Mouse (Mus musculus): ENCODE measurements around the gene Zfp90.
"Not testable (repeated sequence)": the region's sequence is repeated elsewhere in the genome, so short reads cannot be mapped to it uniquely, and the experiment has no call there.

Gene Zfp90

DNA sequence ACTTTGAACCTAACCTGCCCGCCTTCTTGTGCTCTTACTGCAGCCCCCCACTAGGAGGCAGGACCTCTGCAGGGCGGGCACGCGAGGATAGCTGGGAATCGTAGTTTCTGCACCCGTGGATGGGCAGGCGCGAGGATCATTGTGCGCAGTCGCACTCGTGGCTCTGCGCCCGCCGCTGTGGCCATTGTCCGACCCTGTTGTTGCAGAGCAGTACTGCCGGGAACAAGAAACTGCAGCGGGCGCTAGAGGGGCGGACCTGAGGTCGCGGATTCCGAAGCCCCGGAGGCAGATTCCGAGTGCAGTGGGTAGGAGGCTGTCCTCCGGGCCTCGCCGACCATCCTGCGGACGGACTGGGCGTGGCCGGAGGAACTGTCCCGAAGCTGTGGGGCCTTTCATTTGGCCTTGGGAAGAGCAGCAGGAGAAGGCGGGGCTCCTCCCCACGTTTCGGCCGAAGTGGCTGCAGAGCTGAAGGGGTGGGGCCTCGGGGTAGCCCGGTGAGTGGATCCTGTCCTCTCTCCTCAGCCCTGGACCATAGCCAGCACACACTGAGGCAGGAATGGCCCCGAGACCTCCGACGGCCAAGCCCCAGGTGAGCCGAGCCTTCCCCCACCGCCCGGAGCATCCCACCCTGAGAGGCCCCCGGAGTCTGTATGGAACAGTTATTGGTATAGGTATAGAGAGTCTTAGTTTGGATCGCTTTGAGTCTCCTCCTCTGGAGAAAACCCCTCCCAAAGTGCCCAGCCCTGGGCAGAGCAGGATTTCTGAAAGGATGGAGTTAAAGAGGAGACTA lies at the start of gene Zfp90:
TSS of gene Zfp90 (plus strand) at position 146 of the 790 bp plus-strand sequence.
- DNase-seq: peak; percentile 94

DNA sequence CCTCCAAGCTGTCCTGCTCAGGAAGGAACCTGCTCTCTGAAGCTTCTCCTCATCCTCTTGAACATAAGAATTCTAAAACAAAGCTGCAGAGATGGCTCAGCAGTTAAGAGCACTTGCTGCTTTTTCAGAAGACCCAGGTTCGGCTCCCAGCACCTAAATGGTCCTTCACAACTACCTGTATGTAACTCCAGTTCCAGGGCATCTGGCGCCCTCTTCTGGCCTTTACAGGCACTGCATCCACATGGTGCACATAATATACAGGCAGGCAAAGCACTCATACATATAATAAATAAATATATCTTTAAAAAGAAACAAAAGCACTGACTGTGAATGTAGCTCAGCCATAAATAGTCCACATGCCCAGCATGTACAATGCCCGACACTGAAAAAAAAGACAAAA lies 46.6 kb upstream of the Zfp90 start:
- no peak for DNase-seq

DNA sequence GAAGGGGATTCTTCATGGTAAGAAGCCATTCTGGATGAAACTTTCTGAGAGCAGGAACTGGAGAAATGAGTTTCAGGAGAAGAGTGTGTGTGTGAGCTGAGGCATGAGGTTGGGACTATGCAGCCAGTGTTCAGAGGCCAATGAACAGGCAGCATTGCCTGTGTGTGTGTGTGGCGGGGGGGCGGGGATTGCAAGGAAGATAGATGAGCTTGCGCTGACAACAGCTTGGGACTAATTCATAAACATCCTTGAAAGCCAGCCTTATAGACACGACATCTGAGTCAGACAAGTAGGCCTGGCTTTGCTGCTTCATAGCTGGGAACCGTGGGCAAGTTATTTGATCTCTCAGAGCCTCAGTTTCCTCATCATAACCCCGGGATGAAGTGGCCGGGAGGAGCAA lies 46.1 kb upstream of the Zfp90 start:
- no peak for DNase-seq

DNA sequence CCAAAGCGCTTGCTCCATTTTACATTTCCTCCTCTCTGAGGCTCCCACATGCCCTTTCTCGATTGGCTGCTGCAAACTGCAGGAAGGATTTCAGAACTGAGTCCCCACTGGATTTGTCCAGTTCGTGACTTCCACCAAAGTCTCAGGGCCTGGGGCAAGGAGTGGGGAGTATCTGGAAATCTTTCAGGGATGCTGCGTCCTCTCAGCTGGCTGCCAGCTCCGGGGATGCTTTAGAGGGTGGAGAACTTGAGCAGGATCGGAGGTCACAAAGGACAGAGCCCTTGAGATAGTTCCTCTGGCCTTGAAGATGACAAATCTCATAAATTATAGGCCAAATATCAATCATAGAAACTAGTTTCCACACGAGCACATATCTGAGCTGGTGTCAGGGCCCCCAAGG lies 39.2 kb upstream of the Zfp90 start:
- DNase-seq: no peak

DNA sequence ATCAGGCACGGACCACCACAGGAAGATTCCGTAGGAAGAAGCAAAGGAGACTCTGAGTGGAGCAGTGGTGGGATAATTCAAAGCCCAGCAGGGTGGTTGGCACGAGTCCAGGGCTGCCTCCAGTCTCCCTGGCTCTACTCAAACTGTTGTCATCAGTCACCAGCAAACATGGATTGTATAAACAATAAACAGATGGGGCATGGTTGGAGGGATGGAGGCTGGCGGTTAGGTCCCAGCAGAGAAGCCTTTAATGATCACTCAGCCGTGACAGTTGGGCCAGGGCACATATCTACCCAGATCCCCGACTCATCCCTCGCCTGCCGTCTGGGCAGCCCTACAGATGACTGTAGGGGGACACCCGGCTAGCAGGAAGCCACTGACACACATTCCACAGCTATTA lies 38.3 kb upstream of the Zfp90 start:
- DNase-seq: no peak

DNA sequence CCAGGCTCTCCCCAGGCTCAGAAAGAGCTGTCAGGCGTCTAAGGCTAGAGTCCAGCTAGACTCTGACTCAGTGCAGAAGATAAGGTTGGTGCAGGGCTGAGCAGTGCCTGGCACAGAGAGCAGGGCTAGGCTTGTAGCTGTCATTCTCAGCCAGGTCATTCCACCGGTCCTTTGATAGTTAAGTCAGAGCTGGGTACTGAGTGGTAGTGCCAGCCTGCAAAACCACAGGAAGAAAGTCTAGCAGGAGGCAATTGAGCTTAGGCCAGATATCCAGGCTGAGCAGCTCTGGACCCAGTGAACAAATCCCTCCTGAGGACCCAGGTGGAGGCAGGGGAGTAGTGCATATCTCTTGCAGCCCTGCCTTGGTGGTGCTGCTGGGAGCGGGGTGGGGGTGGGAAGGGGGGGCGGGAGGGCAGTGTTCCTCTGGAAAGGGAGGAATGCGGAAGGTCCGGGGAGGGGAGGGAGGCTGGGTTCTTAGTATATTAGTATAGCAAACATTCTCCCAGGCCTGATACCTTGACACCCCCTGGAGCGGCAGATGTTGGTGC lies 36.6 kb upstream of the Zfp90 start:
- DNase-seq: no peak

DNA sequence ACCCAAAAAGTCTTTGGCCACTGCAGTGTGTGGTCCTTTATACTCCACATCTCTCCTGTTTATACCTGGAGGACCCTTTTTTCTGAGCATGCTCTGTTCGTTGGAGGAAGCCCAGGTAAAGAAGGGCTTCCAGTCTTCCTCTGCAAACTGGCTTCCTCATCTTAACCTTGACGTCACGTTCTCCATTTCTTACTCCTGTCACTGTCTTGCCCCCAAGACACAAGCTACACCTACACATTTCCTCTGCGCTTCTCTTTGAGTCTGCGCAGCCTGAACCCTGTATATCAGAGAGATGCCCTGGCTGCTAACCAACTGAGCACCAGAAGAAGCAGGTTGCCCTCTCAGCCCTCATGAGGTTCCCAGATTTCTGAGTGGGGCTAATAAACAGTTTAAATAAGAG lies 35.8 kb upstream of the Zfp90 start:
- DNase-seq: no peak

DNA sequence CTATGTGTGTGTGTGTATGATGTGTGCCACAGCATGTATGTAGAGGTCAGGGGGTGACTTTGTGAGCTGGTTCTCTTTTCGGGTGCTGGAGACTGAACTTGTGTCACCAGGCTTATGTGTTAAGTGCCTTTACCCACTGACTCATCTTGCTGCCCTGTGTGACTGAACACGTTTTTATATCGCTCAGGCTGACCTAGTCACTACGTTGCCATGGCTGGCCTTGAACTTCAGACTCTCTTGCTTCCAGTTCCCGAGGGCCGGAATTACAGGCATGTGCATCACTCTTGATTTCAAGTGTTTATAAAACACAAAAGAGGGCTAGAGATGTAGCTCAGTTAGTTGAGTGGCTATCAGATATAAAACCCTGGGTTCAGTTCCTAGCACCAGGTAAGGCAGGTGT lies 34.1 kb upstream of the Zfp90 start:
- DNase-seq: no peak

DNA sequence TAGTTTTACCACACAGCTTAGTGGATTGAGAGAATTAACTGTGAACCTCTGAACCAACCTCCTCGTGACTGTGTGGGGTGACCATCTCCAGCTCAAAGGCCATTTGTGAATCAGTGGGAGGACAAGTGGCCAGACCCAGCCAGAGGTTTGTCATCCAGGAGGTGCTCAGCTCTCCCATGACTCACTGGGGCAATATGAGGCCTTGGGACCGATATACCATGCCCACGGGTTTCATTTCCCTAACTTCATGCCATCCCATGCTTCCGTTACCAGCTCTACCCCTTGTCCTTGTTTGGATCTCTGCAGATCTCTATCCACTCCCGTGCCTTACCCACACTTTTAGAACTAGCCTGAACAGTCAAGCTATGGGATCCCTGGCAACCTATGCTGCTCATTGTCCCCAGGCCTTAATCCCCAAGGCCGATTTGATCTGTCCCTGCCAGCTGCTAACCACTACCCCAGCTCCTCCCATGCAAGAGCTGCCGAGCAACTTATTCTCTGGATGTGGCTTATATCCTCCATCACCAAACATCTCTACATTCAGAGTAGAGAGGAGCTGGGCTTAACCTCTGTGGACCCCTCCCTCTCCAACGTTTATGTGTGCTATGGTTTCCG lies 27.2 kb upstream of the Zfp90 start:
- no peak for DNase-seq

DNA sequence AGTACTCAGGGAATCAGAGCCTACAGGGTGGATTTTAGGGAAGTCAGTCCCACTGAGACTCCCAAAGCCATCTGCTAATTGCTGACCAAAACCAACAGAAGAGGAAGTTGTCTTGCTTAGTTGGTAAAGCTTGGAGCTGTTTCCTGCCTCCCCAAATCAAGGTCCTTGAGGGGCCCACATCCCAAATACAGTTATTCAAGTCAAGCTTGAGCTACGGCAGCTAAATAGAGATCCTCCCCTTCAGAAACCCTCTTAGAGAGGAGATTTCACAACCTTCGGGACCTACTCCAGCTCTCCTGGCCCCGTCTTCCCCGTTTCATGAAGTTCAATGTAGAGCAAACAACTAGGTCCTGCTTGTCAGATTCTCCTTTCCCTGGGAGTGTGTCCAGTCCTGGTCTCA lies 20.6 kb upstream of the Zfp90 start:
- DNase-seq: no peak

DNA sequence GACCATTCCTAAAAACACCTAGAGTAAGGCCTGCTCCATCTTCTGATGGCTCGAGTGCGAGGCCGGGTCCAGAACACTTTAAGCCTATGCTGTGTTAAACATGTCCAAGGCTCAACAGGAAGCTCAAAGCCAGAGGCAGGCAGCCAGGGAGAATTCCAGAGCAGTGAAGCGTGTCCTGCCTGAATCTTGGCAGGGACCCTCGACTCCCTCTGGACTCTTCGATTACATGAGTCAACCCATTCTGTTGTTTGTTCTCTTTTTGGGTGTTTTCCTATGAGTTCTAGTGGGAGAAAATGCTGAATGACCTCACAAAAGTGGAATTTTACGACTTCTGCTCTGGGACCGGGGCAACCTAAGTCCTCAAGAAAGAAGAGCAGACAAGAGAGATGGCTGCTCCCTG lies 15.4 kb upstream of the Zfp90 start:
- peak; percentile 85 for DNase-seq

DNA sequence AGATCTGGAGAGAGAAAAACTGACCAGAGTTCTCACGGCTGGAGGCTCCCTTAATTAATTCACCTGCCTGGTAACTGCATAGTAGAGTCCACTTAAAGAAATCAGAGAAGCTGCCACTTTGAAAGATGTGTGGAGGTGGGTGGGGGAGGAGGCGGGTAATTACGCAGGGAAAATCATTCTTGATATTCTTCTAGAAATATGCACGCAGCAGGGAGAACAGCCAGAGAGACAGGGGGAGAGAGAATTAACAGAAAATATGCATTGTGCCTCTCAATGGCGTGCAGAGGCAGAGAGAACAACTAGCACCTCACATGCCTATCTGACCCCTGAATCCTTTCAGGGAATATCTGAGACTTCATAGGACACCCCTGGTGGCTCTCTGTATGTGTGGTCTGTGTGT lies 14.9 kb upstream of the Zfp90 start:
- no peak for DNase-seq

DNA sequence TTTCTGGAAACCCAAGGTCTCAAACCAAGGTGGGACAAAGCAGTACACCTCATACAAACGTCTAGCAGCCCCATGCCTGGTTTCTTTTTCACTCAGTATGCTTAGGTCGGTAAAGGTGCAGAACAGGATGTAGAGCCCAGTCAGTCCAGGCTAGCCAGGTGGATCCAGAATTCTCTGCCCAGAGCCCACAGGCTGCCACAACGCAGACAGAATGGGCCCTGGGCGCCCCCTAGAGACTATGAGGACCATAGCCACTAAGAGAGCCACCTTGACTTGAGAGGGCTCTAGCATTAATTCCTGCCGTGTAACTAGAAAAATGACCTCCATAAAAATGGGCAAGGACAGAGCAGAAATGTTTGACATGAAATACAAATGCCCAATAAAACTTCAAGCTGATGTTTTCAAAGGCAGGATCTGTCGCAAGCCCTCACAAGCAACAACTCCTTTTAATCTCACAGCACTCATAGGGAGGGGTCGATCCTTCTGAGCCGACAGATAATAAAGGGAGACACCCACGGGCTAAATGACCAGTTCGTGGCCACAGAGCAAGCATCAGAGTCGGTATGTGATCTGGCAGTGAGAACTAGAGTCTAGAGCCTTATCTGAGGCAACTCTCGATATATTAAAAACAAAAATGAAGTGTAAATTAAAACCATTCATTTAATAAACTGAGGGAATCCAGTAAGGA lies 11.7 kb upstream of the Zfp90 start:
- peak; percentile 70 for DNase-seq

DNA sequence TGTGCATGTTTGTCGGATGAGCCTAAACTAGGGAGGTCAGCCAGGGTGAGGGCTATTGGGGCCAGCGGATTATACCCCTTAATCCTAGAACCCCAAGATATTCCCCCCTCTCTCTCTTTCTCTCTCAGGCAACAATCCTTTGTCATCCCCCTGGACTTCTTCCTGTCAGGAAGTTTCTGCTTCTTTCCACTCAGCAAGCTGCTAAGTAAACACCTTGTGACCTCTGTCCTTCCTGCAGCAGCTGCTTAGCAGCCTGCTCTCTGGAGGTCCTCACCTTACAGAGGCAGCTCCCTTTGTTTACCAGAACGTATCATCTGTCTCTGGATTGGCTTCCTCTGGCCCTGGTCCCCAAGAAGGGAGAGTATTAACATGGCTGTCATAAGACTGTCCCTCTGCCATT lies 10.3 kb upstream of the Zfp90 start:
- DNase-seq: no peak

DNA sequence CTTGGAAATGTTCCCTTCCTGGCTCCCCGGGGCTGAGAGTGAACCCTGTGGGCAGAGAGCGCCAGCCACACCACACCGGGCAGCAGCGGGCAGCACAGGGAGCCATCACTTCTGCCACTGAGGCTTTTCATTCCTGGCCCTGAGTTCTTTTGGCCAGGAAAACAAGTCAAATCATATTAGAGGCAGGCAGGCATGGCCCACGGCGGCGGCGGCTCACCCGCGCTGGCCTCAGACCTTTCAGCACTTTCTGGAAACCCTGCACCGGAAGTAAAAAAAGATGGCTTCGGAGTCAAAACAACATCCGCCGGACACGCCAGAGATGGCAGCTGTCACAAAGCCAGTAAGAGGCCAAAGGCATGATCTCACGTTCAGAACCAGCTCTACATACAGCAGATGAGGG lies 9.3 kb upstream of the Zfp90 start:
- peak; percentile 39 for DNase-seq

DNA sequence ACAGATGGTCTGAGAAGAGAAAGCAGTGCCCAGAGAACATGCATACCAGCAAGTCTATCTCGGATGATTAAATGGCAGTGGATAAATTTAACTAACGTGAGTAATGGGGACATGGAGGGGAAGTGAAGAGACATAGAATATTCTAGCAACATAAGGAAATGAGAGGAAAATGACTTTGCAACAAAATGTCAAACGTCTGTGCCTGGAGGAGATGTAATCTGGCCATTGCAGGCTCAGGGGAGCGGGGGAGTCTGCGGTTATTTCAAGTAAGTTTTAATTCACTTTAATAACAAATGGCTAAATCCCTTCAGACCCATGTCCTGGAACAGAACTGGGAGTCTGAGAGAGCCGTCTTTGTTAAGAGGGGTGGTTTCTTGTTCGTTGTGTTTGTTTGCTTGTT lies 5.1 kb upstream of the Zfp90 start:
- DNase-seq: no peak

DNA sequence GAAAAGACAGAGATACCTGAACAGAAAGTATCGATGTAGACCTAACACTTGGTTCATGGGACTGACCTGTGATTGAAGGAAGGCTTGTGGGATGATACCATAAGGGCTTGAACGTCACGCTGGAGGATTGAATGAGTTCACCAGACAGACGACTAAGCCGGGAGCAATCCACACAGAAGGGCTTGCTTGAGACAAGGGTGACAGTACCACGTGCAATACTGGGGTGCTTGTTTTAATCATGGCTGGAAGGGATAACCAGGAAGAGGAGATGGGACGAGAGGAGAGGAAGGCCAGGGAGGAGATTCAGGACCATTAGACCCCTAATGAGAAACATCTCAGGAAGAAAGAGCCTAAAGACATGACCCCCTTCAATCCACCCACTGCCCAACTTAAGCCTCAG lies 4.6 kb upstream of the Zfp90 start:
- no peak for DNase-seq

DNA sequence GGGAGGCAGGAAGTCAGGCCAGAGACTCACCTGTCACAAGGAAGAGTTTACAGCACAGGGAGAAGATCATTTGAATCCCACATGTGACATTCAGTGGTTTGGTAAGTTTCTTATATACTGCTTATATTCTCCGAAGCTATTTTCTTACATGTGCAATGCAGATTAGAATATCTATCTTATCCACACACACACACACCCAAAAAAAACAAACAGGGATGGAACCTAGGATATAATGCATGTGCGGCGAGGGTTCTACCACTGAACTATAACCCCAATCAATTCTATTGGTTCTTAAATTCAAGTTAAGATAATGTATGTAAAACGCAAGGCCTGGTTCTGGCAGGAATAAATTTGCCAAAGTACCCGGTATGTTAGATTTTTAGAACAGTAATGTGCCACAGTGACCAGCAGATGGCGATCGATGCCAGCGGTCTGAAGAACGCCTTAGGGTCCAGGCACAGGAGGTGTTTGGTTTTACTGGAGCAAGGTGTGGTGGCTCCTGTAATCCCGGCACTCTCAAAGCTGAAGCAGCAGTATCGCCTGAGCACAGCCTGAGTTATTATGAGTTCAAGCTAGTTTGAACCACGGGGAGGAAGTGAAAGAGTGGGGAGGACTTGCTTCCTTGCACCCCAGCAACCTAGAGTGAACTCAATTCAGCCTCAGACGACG lies 3.2 kb upstream of the Zfp90 start:
- peak; percentile 63 for DNase-seq

DNA sequence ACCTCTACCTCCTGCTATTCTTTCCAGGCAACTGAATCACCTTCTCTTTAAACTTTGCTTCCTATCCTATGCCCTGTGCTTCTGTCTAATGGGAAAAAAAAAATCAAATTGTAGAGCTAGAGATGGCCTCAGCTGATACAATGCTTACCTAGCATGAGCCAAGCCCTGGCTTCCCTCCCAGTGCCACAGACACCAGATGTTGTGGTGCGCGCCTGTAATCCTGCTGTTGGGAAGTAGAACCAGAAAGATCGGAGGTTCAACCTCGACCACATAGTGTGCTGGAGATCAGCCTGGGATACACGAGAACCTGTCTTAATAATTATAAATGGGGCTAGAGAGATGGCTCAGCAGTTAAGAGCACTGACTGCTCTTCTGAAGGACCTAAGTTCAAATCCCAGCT lies 2.6 kb downstream of the Zfp90 start:
- no peak for DNase-seq

DNA sequence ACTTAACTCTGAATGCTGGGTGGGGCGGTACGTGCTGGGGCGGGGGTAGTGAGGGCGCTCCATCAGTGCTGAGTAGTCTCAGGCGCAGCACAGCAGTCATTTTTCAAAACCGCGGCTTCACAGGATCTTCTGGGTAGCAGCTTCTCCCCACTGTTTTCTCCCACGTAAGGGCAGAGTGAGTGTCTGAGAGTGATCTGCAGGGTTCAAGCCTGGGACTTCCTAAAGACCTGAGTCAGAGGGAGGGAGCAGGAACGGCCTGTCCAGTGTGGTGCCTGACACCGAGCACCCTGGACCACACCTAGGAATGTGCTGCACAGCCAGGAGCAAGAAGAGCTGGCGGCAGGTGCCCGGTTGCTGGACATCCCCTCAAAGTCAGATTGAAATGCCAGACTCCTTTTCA lies 16.0 kb downstream of the Zfp90 start:
- no peak for DNase-seq

DNA sequence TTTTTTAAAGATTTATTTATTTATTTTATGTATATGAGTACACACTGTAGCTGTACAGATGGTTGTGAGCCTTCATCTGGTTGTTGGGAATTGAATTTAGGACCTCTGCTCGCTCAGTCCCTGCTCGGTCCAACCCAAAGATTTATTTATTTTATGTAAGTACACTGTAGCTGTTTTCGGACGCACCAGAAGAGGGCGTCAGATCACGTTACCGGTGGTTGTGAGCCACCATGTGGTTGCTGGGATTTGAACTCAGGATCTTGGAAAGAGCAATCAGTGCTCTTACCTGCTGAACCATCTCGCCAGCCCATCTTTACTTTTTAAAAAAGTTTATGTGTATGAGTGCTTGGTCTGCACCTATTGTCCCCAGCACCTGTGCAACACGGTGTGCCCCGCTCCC lies 16.8 kb downstream of the Zfp90 start:
- DNase-seq: not testable (repeated sequence)

DNA sequence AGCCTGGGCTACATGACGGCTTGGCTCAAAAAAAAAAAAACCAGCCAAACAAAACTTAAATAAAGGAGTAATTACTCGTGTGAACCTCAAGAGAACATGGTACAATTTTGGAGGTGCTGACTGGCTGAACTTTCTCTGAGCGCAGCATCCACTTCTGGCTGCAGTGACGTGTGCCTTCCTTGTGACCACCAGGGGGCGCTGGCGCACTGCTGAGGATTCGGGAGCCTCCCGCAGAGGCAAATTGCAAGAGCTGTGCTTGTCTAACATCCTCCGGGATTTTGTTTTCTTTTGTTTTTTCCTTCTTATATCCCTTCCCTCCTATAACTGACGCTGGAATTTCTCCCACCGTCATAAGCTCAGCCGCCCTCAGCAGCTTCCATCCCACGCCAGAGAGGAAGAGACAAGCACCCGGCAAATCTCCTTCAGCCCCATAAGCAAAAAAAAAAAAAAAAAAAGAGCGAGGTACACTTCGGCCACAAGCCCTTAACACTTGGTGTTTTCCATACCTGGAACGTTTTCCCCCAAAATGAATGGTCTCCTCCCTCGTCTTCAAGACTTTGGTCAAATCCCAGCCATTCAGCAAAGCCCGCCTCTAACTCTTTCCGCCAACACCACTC lies 17.9 kb downstream of the Zfp90 start:
- DNase-seq: peak; percentile 86

DNA sequence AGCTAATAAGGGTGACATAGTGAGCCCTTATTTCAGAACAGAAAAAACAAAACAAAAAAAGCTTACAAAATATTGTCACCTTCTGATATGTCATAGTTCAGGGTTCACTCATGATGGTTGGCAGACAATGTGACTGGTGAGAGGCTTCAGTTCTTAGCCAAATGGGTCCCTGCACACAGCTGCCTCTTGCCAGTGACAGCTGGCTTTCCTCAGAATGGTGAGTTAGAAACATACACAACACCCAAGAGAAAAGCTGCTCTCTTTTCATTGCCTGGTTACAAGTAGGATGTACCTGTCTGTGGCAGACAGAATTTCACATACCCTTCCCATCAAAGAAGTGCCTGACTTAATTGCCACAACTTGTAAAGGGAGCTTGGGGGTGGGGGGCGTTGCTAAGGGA lies 18.5 kb downstream of the Zfp90 start:
- no peak for DNase-seq
